Mouse (Mus musculus): ENCODE measurements at regions not wholly inside any gene's neighbourhood (a gene's known extent, or its start where the extent isn't known, plus 50 kb on each side); places are given as distances from the start of the nearest gene placed in this dataset.

DNA sequence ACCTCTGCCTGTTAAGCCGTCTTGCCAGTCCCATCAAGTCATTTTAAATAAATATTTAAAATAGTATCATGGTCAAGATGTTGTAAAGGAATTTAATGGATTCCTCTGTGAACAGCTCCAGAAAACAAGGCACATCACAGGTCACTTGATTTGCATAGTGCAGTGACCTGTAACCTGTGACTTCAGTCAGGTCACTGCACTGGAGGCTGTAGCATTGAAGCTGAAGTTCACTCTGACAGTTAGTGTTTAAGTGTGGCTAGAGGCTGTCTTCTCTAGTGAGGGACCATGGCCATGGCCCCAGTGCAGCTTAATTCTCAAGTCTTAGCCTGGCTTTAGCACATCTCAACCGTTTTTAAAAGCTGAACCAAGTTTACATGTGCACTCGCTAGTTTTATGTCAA, 68.1 kb upstream of the Ercc4 start:
- DNase-seq (ENCODE audit: low spot score): no peak

DNA sequence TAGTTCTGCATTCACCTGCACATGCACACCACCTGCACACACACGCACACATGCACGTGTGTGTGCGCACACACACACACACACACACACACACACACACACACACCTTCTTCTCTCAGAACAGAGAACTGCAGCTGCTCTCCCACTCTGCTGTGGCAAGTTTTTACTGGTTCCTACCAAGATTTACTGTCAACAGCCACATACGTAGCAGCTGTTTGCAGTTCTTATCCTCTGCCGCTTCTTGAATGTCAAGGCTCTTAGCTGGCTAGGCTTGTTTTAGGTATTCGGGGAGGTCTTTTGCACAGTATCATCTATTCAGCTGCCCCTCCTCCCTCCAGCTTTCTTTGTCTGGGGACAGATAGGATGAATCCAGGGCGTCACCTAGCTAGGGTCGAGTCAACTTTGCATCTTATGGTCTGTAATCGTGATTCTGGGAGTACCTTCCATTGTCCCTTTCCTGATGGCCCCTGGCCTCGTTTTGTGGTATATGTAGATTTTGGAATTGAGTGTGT, 64.3 kb upstream of the Ercc4 start:
- no peak for DNase-seq (ENCODE audit: low spot score)

- DNase-seq (ENCODE audit: low spot score): no peak
Observed at GRCm38 (mm10) chr16:13046366-13047120, 62.9 kb upstream of the Ercc4 start.

DNA sequence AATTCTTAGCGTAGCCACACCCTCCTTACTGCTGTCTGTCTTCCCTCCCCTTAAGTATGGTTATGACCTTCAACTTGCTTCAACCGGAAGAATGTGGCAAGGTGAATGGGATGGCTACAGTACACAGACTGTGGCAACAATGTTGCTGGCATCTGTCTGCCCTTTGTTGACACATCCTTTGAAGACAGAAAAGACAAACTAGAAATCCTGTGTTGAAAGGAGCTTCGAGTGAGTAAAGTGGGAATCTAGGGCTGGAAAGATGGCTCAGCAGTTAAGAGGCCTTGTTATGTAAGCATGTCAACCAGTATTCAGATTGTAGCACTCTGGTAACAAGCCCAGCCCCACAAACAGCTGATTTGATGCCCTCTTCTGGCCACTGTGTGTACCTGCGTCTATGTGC, 60.2 kb upstream of the Ercc4 start:
- DNase-seq (ENCODE audit: low spot score): no peak

DNA sequence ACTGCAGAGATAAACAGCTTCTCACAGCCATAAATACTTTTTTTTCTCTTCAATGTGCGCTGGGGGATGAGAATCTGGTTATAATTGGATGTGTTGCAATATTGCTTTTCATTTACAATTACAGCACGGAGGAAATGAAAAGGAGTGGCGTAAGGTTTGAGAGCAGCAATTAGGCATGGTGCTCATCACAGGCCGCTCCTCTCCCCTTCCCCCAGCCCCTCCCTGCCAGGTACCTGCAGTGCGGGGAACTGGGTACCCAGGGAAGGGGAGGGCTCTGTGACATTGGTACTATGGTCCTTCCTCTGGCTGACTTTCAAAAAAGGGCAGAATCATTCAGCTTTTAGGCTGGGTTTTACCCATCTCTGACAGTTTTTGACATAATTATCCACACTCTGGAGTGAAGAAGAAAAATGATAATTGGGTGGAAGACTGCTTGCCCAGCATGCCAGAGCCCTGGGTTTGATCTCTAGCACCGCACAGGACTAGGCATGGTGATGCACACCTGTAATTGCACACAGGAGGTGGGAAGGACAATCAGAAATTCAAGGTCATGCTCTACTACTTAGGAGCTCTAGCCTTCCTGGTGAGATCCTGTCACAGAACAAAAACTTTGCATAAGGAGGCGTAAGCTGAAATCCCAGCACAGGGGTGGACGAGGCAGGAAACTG, 59.1 kb upstream of the Ercc4 start:
- no peak for DNase-seq (ENCODE audit: low spot score)

GRCm38 (mm10) chr16:13054956-13055355, 54.5 kb upstream of the Ercc4 start:
- DNase-seq (ENCODE audit: low spot score): no peak
